Mouse (Mus musculus) retina, postnatal 7 days (tissue): Measurements from ENCODE around the gene Slc1a5.
A peak's percentile ranks its signal among the peaks of the same experiment; 100 is the strongest.

Experiments
- DNase-seq: peaks from one replicate; pipeline ENCODE4 v3.0.0-alpha.2; 2012; ENCODE audit warnings: low read depth, low spot score

Gene Slc1a5

GRCm38 (mm10) chr7:16782555-16783125 is 1.5 kb downstream of the Slc1a5 start:
- no peak for DNase-seq

- DNase-seq, result no peak
Observed at GRCm38 (mm10) chr7:16783224-16783688, 2.1 kb downstream of the Slc1a5 start.

GRCm38 (mm10) chr7:16783758-16784415 is 2.7 kb downstream of the Slc1a5 start:
- DNase-seq, result no peak

- no peak for DNase-seq
Observed at GRCm38 (mm10) chr7:16784498-16784976, 3.4 kb downstream of the Slc1a5 start.

GRCm38 (mm10) chr7:16785541-16786083 is 4.5 kb downstream of the Slc1a5 start:
- no peak for DNase-seq

- DNase-seq, result no peak
Observed at GRCm38 (mm10) chr7:16792316-16792715, 11.2 kb downstream of the Slc1a5 start.

- no peak for DNase-seq
Observed at GRCm38 (mm10) chr7:16793010-16793725, 12.0 kb downstream of the Slc1a5 start.

- DNase-seq, result no peak
Observed at GRCm38 (mm10) chr7:16794886-16795285, 13.7 kb downstream of the Slc1a5 start.

- DNase-seq, result no peak
Observed at GRCm38 (mm10) chr7:16804409-16805028, 23.4 kb downstream of the Slc1a5 start.

GRCm38 (mm10) chr7:16807936-16808335 is 26.8 kb downstream of the Slc1a5 start:
- no peak for DNase-seq

GRCm38 (mm10) chr7:16808647-16809046 is 27.5 kb downstream of the Slc1a5 start:
- DNase-seq, result no peak

- peak; percentile 50 for DNase-seq
Observed at GRCm38 (mm10) chr7:16809739-16810138, 28.6 kb downstream of the Slc1a5 start.

- no peak for DNase-seq
Observed at GRCm38 (mm10) chr7:16810399-16810919, 29.3 kb downstream of the Slc1a5 start.

- peak; percentile 33 for DNase-seq
Observed at GRCm38 (mm10) chr7:16810920-16811648, 29.9 kb downstream of the Slc1a5 start.

GRCm38 (mm10) chr7:16811649-16812070 is 30.5 kb downstream of the Slc1a5 start:
- DNase-seq, result no peak

- no peak for DNase-seq
Observed at GRCm38 (mm10) chr7:16812505-16812904, 31.4 kb downstream of the Slc1a5 start.

GRCm38 (mm10) chr7:16815351-16815941 is 34.3 kb downstream of the Slc1a5 start, which contains the start of gene Strn4:
Strn4 (plus strand) TSS chr7:16815889.
- peak; percentile 49 for DNase-seq

GRCm38 (mm10) chr7:16816078-16816474 is 34.9 kb downstream of the Slc1a5 start:
- DNase-seq, result peak; percentile 74

GRCm38 (mm10) chr7:16816475-16817122 is 35.5 kb downstream of the Slc1a5 start, which contains the start of gene Fkrp:
Fkrp (minus strand) TSS chr7:16816732.
- DNase-seq, result peak; percentile 33

- no peak for DNase-seq
Observed at GRCm38 (mm10) chr7:16817693-16818092, 36.6 kb downstream of the Slc1a5 start.
